Mouse (Mus musculus): ENCODE data around the gene Cyfip1.

GRCm38 (mm10) chr7:55903766-55904165 is 62.2 kb downstream of the Cyfip1 start:
- TF ChIP-seq CTCF (IDR thresholded peaks at IDR 0.05; ENCODE audit: borderline replicate concordance, extremely low read depth, insufficient read depth, insufficient read length) = no peak
- TF ChIP-seq POLR2A (IDR thresholded peaks at IDR 0.05; ENCODE audit: borderline replicate concordance, extremely low read depth, insufficient read depth, insufficient read length, poor library complexity, severe bottlenecking) = no peak
